ENCODE assay signal across 20 mouse cellular contexts in the genomic region with DNA sequence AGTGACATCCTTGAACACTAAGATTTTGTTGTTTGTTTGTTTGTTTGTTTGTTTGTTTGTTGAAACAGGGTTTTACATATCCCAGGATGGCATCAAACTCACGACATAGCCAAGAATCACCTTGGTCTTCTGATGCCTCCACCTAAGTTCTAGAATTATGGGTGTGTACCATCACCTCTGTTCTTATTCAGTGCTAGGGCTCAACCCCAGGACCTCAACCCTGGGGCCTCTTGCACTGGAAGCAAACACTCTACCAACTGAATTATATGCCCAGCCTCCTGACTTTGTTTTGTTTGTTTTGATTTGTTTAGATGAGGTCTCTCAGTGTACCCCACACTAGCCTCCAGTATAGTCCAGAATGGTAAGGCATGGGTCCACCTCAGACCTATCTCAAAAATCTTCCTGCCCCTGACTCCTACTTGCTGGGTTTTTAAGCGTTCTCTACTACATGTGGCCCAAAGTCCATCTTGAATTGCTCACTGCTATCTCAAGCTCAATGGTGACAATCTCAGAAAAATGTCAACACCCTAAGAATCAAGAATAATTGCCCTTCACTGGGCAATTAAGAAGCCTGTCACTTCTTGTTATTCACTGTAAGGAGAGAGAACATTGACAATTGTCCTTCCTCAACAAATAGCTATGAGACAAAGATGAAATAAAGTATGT.
"Had no signal": no experiment of that assay in that cellular context is flagged by ENCODE, and none has a peak within 500 bp of the region (broad histone marks: within the 10 kb centered on the region; RNA-seq: fewer than 3 reads in every experiment).

No protein-coding gene starts in this region.

- H3K9ac ChIP-seq: lung, embryonic 14.5 days; midbrain, embryonic 12.5 days; neural tube, embryonic 13.5 days; neural tube, embryonic 15.5 days; stomach, embryonic 15.5 days had no signal

- ATAC-seq: midbrain, embryonic 16.5 days had no signal

- H3K4me3 ChIP-seq: midbrain, embryonic 10.5 days; midbrain, embryonic 12.5 days; myocyte; neural tube, embryonic 13.5 days; neural tube, embryonic 15.5 days; stomach, embryonic 15.5 days had no signal

- H3K4me1 ChIP-seq: midbrain, embryonic 10.5 days; midbrain, embryonic 12.5 days; neural tube, embryonic 13.5 days; neural tube, embryonic 15.5 days; stomach, embryonic 15.5 days had no signal

- H3K27me3 ChIP-seq: midbrain, embryonic 12.5 days; neural tube, embryonic 13.5 days; neural tube, embryonic 15.5 days; stomach, embryonic 15.5 days had no signal

- H3K9me3 ChIP-seq: stomach, embryonic 15.5 days had no signal

- H3K4me2 ChIP-seq: lung, embryonic 14.5 days; midbrain, embryonic 12.5 days; neural tube, embryonic 13.5 days; neural tube, embryonic 15.5 days; stomach, embryonic 15.5 days had no signal

- H3K36me3 ChIP-seq: midbrain, embryonic 10.5 days; midbrain, embryonic 12.5 days; neural tube, embryonic 13.5 days; neural tube, embryonic 15.5 days; stomach, embryonic 15.5 days had no signal

- DNase-seq: lung, postnatal 10 days; lung, postnatal 4 days; midbrain, embryonic 14.5 days; retina, postnatal 1 day; right cerebral cortex, adult 18-20 months; right cerebral cortex, postnatal 25 days; right cerebral cortex, postnatal 4 days; spleen, adult 18-20 months; thymus, adult 2 months; thymus, postnatal 25 days; thymus, postnatal 4 days had no signal

- H3K27ac ChIP-seq: midbrain, embryonic 10.5 days; midbrain, embryonic 12.5 days; neural tube, embryonic 13.5 days; neural tube, embryonic 15.5 days; stomach, embryonic 15.5 days; stomach, postnatal 0 days had no signal
